Mouse (Mus musculus) neural tube, embryonic 11.5 days (tissue): ENCODE measurements around the gene Chka. TPM values are rescaled to one million over a fixed set of nuclear protein-coding genes. Genes with fewer than 3 reads are reported as not detected.

Source experiments
- ATAC-seq: fragments of 200-750 bp; cut with Nextera tagmentation; 2 replicates; pipeline ENCODE4 v1.8.0; 2017; ENCODE audit warnings: moderate number of reproducible peaks, mild to moderate bottlenecking, moderate TSS enrichment, moderate library complexity; ENCODE audit not compliant: insufficient read depth, low FRiP score, low TSS enrichment
- DNase-seq: peaks from one replicate; pipeline ENCODE4 v3.0.0-alpha.2; 2015; ENCODE audit warnings: low spot score
- H3K27ac ChIP-seq: fragments of 300-500 bp; sonication (generic); 2 replicates; pipeline ENCODE4 v1.5.1; 2014; ENCODE audit warnings: low read depth, mild to moderate bottlenecking, low read length
- H3K27me3 ChIP-seq: fragments of 300-500 bp; sonication (generic); 2 replicates; pipeline ENCODE4 v1.6.1; 2014; ENCODE audit warnings: mild to moderate bottlenecking, low read length, mixed read lengths; ENCODE audit not compliant: control insufficient read depth, insufficient read depth
- H3K36me3 ChIP-seq: fragments of 300-500 bp; sonication (generic); 2 replicates; pipeline ENCODE4 v1.6.1; 2014; ENCODE audit warnings: mild to moderate bottlenecking, low read length, moderate library complexity, mixed read lengths; ENCODE audit not compliant: control insufficient read depth, insufficient read depth
- H3K4me1 ChIP-seq: fragments of 300-500 bp; sonication (generic); 2 replicates; pipeline ENCODE4 v1.6.1; 2014; ENCODE audit warnings: low read length, mixed read lengths; ENCODE audit not compliant: control insufficient read depth, insufficient read depth
- H3K4me2 ChIP-seq: fragments of 300-500 bp; sonication (generic); 2 replicates; pipeline ENCODE4 v1.6.1; 2014; ENCODE audit warnings: low read depth, mild to moderate bottlenecking, moderate library complexity
- H3K4me3 ChIP-seq: fragments of 300-500 bp; sonication (generic); 2 replicates; pipeline ENCODE4 v1.5.1; 2014; ENCODE audit warnings: low read depth, low read length
- H3K9ac ChIP-seq: fragments of 300-500 bp; sonication (generic); 2 replicates; pipeline ENCODE4 v1.6.1; 2014; ENCODE audit warnings: mild to moderate bottlenecking, low read length
- H3K9me3 ChIP-seq: fragments of 300-500 bp; sonication (generic); 2 replicates; pipeline ENCODE4 v1.6.1; 2016; ENCODE audit warnings: low read length; ENCODE audit not compliant: control insufficient read depth
- WGBS: fragments of 180-500 bp; shearing (Covaris S2); extraction: QIAGEN DNeasy Blood & Tissue Kit; methylation state at CpG from one replicate; pipeline ENCODE4 v1.1.7; 2014; 5-methylcytosine and 5-hydroxymethylcytosine counted together
- polyA plus RNA-seq: library from polyadenylated mRNA; unstranded; fragments of >200 nt; fragmentation: Nextera tagmentation; extraction: Ambion mirVana; gene quantifications from 2 replicates; pipeline ENCODE4 v1.2.1, GENCODE M21; 2014

Chka gene
- polyA plus RNA-seq, 1 experiment from 2014 or later = 59.5 TPM

GRCm38 (mm10) chr19:3843629-3844028 lies 7.9 kb upstream of the Chka start:
- H3K9ac ChIP-seq = no peak overlapping the region
- ATAC-seq = no peak
- no peak overlapping the region for H3K27ac ChIP-seq
- no peaks in the 10 kb centered on the region for H3K9me3 ChIP-seq
- no peaks in the 10 kb centered on the region for H3K4me1 ChIP-seq
- no peaks in the 10 kb centered on the region for H3K27me3 ChIP-seq
- no peaks in the 10 kb centered on the region for H3K36me3 ChIP-seq
- 87% methylated on average over 2 of the region's 2 CpGs for WGBS
- no peak overlapping the region for H3K4me2 ChIP-seq
- H3K4me3 ChIP-seq = no peak overlapping the region
- no peak for DNase-seq

DNA sequence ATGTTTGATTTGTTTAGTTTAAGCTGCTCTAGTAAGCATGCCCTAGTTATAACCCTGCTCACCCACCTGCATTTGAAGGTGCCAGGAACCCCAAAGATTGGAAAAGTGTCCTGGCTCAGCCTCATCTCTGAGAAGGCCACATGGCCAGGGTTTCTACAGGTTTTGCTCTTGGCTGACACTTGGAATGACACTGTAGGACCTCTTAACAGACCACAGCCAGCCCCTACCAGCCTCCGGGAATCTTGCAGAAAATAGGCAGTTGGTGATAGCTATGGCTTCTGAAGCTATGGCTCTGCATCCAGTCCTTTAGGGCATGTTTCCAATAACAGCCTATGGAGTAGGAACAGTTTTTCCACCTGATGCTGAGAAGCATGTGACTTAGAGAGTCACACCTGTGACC lies 6.7 kb upstream of the Chka start:
- Histone ChIP-seq H3K27me3 (no peaks in the 10 kb centered on the region), H3K9ac (no peak overlapping the region), H3K27ac (no peak overlapping the region), H3K4me1 (no peaks in the 10 kb centered on the region), H3K4me3 (no peak overlapping the region), H3K36me3 (no peaks in the 10 kb centered on the region), H3K9me3 (no peaks in the 10 kb centered on the region), H3K4me2 (no peak overlapping the region)
- ATAC-seq = no peak
- no peak for DNase-seq
- WGBS = 96% methylated on average over 1 of the region's 1 CpGs

DNA sequence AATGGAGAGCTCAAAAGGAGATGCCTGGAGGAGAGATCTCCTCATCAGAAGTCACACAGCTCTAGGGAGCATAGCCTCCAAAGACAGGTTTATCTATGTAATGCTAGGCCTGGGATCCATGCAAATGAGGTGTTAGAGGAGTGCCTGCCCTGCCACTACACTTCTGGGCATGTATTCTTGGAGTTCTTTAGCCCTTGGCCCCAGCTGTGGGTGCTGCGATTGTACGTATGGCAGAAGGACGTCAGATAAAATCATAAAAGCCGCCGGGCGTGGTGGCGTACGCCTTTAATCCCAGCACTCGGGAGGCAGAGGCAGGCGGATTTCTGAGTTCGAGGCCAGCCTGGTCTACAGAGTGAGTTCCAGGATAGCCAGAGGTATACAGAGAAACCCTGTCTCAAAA lies 6.2 kb upstream of the Chka start:
- Histone ChIP-seq H3K9me3 (no peaks in the 10 kb centered on the region), H3K9ac (no peak overlapping the region), H3K27me3 (no peaks in the 10 kb centered on the region), H3K4me2 (no peak overlapping the region), H3K4me1 (no peaks in the 10 kb centered on the region), H3K36me3 (no peaks in the 10 kb centered on the region), H3K27ac (no peak overlapping the region), H3K4me3 (no peak overlapping the region)
- DNase-seq (no peak), ATAC-seq (no peak)
- 93% methylated on average over 11 of the region's 11 CpGs for WGBS

- Histone ChIP-seq H3K27me3 (no peaks in the 10 kb centered on the region), H3K4me2 (no peak overlapping the region), H3K9ac (no peak overlapping the region), H3K4me3 (no peak overlapping the region), H3K4me1 (peaks cover 2% of the 10 kb centered on the region; the same call in 1 of the 2 replicates), H3K36me3 (no peaks in the 10 kb centered on the region), H3K27ac (no peak overlapping the region), H3K9me3 (no peaks in the 10 kb centered on the region)
- no peak for ATAC-seq
- DNase-seq = no peak
- 92% methylated on average over 1 of the region's 1 CpGs for WGBS
Measured at GRCm38 (mm10) chr19:3845803-3846406, 5.7 kb upstream of the Chka start.

DNA sequence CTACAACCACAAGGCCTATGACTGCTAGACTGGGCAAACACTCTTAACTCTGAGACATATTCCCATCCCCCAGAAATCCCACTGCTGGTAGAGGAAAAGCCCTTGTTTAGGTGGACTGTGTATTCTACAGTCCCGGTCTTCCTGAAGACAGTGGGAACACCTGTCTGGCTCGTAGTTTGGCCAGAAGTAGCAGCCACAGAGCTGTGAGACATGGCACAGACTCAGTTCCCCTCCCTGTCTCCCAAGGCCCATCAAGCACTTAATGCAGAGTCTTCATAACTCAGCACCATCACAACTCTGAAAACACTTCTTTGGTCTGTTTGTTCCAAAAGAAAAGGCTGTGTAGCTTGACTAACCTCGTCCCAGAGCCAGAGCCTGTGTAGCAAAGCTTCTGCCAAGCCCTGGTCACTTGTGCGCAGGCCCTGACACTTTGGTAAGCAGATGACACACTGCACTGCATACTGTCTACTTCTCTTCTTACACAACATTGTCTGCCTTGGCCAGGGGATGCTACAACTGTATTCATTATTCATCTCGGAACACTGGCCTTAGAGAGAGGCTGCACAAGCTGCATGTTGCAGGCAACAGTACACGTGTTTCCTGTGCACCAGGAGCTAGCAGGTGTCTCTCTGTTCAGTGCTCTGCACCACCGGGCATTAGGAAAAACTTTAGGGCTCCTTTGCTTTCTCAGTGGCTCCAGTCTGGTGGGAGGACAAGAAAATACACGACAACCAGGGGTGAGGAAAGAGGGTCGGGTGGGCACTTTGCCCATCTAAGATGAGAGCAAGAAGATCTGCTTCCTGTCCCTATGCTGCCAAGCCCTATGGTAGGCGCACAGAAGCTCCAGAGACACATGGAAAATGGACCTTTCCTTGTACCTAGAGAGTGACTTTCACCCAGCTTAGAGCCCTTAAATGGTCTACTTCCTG lies 4.6 kb upstream of the Chka start:
- Histone ChIP-seq H3K9ac (no peak overlapping the region), H3K27ac (no peak overlapping the region), H3K9me3 (no peaks in the 10 kb centered on the region), H3K36me3 (no peaks in the 10 kb centered on the region), H3K27me3 (no peaks in the 10 kb centered on the region), H3K4me2 (no peak overlapping the region), H3K4me1 (peaks cover 5% of the 10 kb centered on the region; the same call in 1 of the 2 replicates), H3K4me3 (no peak overlapping the region)
- 87% methylated on average over 10 of the region's 10 CpGs for WGBS
- DNase-seq (no peak), ATAC-seq (no peak)

DNA sequence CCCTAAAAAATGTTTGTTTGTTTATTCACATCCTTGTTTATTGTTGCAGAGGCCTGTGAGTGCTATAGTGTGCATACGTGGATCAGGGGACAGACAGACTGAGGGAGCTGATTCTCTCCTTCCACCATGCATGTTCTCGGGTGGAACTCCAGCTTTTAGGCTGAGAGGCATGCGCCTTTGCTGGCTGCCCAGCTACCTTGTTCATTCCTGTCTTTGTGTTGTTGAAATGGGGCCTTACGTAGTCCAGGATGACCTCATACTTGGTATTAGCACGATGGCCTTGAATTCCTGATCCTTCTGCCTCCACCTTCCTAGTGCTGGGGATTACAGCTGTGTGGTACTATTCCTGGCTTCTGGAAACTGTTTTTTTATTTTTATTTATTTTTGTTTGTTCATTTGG lies 3.9 kb upstream of the Chka start:
- Histone ChIP-seq H3K4me3 (no peak overlapping the region), H3K4me2 (no peak overlapping the region), H3K27me3 (no peaks in the 10 kb centered on the region), H3K36me3 (no peaks in the 10 kb centered on the region), H3K9me3 (no peaks in the 10 kb centered on the region), H3K27ac (no peak overlapping the region), H3K9ac (no peak overlapping the region), H3K4me1 (peaks cover 5% of the 10 kb centered on the region; the same call in 1 of the 2 replicates)
- DNase-seq (no peak), ATAC-seq (no peak)
- WGBS = 86% methylated on average over 5 of the region's 5 CpGs

DNA sequence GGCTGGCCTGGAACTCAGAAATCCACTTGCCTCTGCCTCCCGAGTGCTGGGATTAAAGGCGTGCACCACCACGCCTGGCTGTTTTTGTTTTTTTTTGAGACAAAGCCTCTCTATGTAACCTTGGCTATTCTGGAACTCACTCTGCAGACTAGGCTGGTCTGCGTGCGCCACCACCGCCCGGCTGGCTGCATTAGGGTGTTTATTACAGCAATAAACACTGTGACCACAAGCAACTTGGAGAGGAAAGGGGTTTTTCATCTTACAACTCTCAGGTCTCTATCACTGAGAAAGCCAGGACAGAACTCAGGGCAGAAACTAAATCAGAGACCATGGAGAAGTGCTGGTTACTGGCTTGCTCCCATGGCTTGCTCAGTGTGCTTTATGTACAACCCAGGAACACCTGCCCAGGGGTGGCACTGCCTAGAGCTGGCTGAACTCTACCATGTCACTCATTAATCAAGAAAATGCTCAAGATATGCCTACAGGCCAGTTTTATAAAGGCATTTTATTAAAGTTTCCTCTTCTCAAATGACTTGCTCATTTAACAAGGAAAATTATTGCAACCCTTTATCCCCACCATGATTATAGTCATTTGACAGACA lies 3.3 kb upstream of the Chka start:
- 41% methylated on average over 7 of the region's 7 CpGs for WGBS
- Histone ChIP-seq H3K4me2 (no peak overlapping the region), H3K36me3 (no peaks in the 10 kb centered on the region), H3K4me3 (no peak overlapping the region), H3K27ac (no peak overlapping the region), H3K4me1 (peaks cover 5% of the 10 kb centered on the region; the same call in 1 of the 2 replicates), H3K9me3 (no peaks in the 10 kb centered on the region), H3K27me3 (no peaks in the 10 kb centered on the region), H3K9ac (no peak overlapping the region)
- DNase-seq (no peak), ATAC-seq (no peak)

DNA sequence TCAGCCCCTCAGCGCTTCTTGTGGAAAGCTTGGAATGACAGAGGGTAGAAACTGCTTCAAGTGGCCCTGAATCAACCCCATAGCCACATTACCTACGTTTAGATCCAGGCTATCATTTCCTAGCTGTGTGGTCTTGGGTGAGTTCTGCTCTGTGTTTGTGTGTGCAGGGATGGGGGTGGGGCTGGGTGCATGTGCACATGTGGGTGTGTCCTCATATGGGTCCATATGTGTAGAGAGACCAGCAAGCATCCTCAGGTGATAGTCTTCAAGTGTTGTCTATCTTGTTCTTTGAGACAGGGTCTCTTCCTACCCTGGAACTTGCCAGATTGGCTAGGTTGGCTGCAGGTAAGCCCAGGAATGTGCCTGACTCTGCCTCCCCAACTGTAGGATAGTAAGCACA lies 2.3 kb upstream of the Chka start:
- DNase-seq = no peak
- WGBS = 91% methylated on average over 2 of the region's 2 CpGs
- Histone ChIP-seq H3K27ac (no peak overlapping the region), H3K9me3 (no peaks in the 10 kb centered on the region), H3K36me3 (no peaks in the 10 kb centered on the region), H3K9ac (no peak overlapping the region), H3K4me2 (no peak overlapping the region), H3K4me3 (no peak overlapping the region), H3K27me3 (no peaks in the 10 kb centered on the region), H3K4me1 (peaks cover 10% of the 10 kb centered on the region; the same call in 1 of the 2 replicates)
- ATAC-seq = no peak
